Mouse (Mus musculus) limb, embryonic 11.5 days (tissue): ENCODE measurements around the gene Cdk1. TPM values are rescaled to one million over a fixed set of nuclear protein-coding genes. Genes with fewer than 3 reads are reported as not detected.
"Not testable (repeated sequence)": the region's sequence is repeated elsewhere in the genome, so short reads cannot be mapped to it uniquely, and the experiment has no call there.

Source experiments
- ATAC-seq: fragments of 200-750 bp; cut with Nextera tagmentation; 2 replicates; pipeline ENCODE4 v1.8.0; 2017; ENCODE audit warnings: low read depth; ENCODE audit not compliant: insufficient number of reproducible peaks, low FRiP score, low TSS enrichment
- DNase-seq: peaks from one replicate; pipeline ENCODE4 v3.0.0-alpha.2; 2015; ENCODE audit warnings: low spot score
- H3K27ac ChIP-seq: fragments of 300-500 bp; sonication (generic); replicated peaks from 2 replicates; pipeline ENCODE4 v1.5.1; 2014; ENCODE audit warnings: low read depth, mild to moderate bottlenecking, low read length
- H3K27me3 ChIP-seq: fragments of 300-500 bp; sonication (generic); 2 replicates; pipeline ENCODE4 v1.6.1; 2014; ENCODE audit warnings: mild to moderate bottlenecking, low read length, mixed read lengths; ENCODE audit not compliant: control insufficient read depth, insufficient read depth
- H3K36me3 ChIP-seq: fragments of 300-500 bp; sonication (generic); 2 replicates; pipeline ENCODE4 v1.6.1; 2014; ENCODE audit warnings: mild to moderate bottlenecking, low read length, moderate library complexity, mixed read lengths; ENCODE audit not compliant: control insufficient read depth, insufficient read depth
- H3K4me1 ChIP-seq: fragments of 300-500 bp; sonication (generic); 2 replicates; pipeline ENCODE4 v1.6.1; 2014; ENCODE audit warnings: low read length, mixed read lengths; ENCODE audit not compliant: control insufficient read depth, insufficient read depth
- H3K4me2 ChIP-seq: fragments of 300-500 bp; sonication (generic); 2 replicates; pipeline ENCODE4 v1.6.1; 2014; ENCODE audit warnings: low read depth, mild to moderate bottlenecking, moderate library complexity; ENCODE audit not compliant: severe bottlenecking
- H3K4me3 ChIP-seq: fragments of 300-500 bp; sonication (generic); 2 replicates; pipeline ENCODE4 v1.5.1; 2014; ENCODE audit warnings: low read depth, low read length
- H3K9ac ChIP-seq: fragments of 300-500 bp; sonication (generic); 2 replicates; pipeline ENCODE4 v1.6.1; 2014; ENCODE audit warnings: mild to moderate bottlenecking, low read length
- H3K9me3 ChIP-seq: fragments of 300-500 bp; sonication (generic); 2 replicates; pipeline ENCODE4 v1.6.1; 2016; ENCODE audit warnings: low read length; ENCODE audit not compliant: control insufficient read depth
- WGBS: fragments of 180-500 bp; shearing (Covaris S2); extraction: QIAGEN DNeasy Blood & Tissue Kit; methylation state at CpG from one replicate; pipeline ENCODE4 v1.1.7; 2014; 5-methylcytosine and 5-hydroxymethylcytosine counted together
- polyA plus RNA-seq: library from polyadenylated mRNA; unstranded; fragments of >200 nt; fragmentation: Nextera tagmentation; extraction: Ambion mirVana; gene quantifications from 2 replicates; pipeline ENCODE4 v1.2.1, GENCODE M21; 2014

The Cdk1 gene
- polyA plus RNA-seq, 1 experiment from 2014 or later = 536 TPM

GRCm38 (mm10) chr10:69359666-69360065 lies 6.9 kb upstream of the Cdk1 start:
- H3K4me3 ChIP-seq = no peak overlapping the region
- no peaks in the 10 kb centered on the region for H3K4me1 ChIP-seq
- no peaks in the 10 kb centered on the region for H3K36me3 ChIP-seq
- DNase-seq (no peak), ATAC-seq (no peak)
- no peak overlapping the region for H3K27ac ChIP-seq
- no peak overlapping the region for H3K4me2 ChIP-seq
- no peaks in the 10 kb centered on the region for H3K27me3 ChIP-seq
- H3K9me3 ChIP-seq = no peaks in the 10 kb centered on the region
- WGBS = 86% methylated on average over 1 of the region's 1 CpGs
- no peak overlapping the region for H3K9ac ChIP-seq

- not testable (repeated sequence) for H3K9me3 ChIP-seq, H3K27me3 ChIP-seq, H3K4me2 ChIP-seq, DNase-seq, H3K27ac ChIP-seq, H3K9ac ChIP-seq
- Histone ChIP-seq H3K4me3 (peak overlapping the region; percentile 97), H3K36me3 (peaks cover 19% of the 10 kb centered on the region), H3K4me1 (peaks cover 22% of the 10 kb centered on the region; the same call in 1 of the 2 replicates)
- peak; percentile 29; the same call in 1 of the 2 replicates for ATAC-seq
- WGBS = 37% methylated on average over 5 of the region's 5 CpGs
These were observed 345 bp upstream of the Cdk1 start for GRCm38 (mm10) chr10:69353086-69353479.

- peak overlapping the region; percentile 97 for H3K9ac ChIP-seq
- no peak for DNase-seq
- H3K9me3 ChIP-seq = no peaks in the 10 kb centered on the region
- peaks cover 23% of the 10 kb centered on the region for H3K36me3 ChIP-seq
- H3K27ac ChIP-seq = no peak overlapping the region
- peaks cover 22% of the 10 kb centered on the region; the same call in 1 of the 2 replicates for H3K4me1 ChIP-seq
- under 1% methylated on average over 11 of the region's 11 CpGs for WGBS
- H3K4me2 ChIP-seq = peak overlapping the region; percentile 73
- H3K27me3 ChIP-seq = no peaks in the 10 kb centered on the region
- ATAC-seq = no peak
- peak overlapping the region; percentile 97 for H3K4me3 ChIP-seq
These were observed 911 bp downstream of the Cdk1 start for GRCm38 (mm10) chr10:69351842-69352211.

- WGBS = 26% methylated on average over 12 of the region's 12 CpGs
- ATAC-seq = no peak
- Histone ChIP-seq H3K4me1 (peaks cover 22% of the 10 kb centered on the region; the same call in 1 of the 2 replicates), H3K27ac (no peak overlapping the region), H3K4me3 (peak overlapping the region; percentile 97), H3K9me3 (no peaks in the 10 kb centered on the region), H3K4me2 (peak overlapping the region; percentile 73), H3K27me3 (no peaks in the 10 kb centered on the region), H3K9ac (peak overlapping the region; percentile 97), H3K36me3 (peaks cover 27% of the 10 kb centered on the region)
- peak; percentile 44 for DNase-seq
These were observed 1.5 kb downstream of the Cdk1 start for GRCm38 (mm10) chr10:69351071-69351841.

- H3K36me3 ChIP-seq = peaks cover 43% of the 10 kb centered on the region
- WGBS = 63% methylated on average over 8 of the region's 8 CpGs
- peaks cover 22% of the 10 kb centered on the region; the same call in 1 of the 2 replicates for H3K4me1 ChIP-seq
- no peak for DNase-seq
- no peak overlapping the region for H3K9ac ChIP-seq
- no peak overlapping the region for H3K4me3 ChIP-seq
- no peaks in the 10 kb centered on the region for H3K9me3 ChIP-seq
- no peaks in the 10 kb centered on the region for H3K27me3 ChIP-seq
- no peak overlapping the region for H3K4me2 ChIP-seq
- ATAC-seq = no peak
- H3K27ac ChIP-seq = no peak overlapping the region
These were observed 4.5 kb downstream of the Cdk1 start for GRCm38 (mm10) chr10:69348206-69348605.

- WGBS = 95% methylated on average over 9 of the region's 9 CpGs
- ATAC-seq (no peak), DNase-seq (no peak)
- Histone ChIP-seq H3K4me1 (no peaks in the 10 kb centered on the region), H3K4me3 (no peak overlapping the region), H3K27ac (no peak overlapping the region), H3K36me3 (peaks cover 55% of the 10 kb centered on the region), H3K9me3 (no peaks in the 10 kb centered on the region), H3K9ac (no peak overlapping the region), H3K4me2 (no peak overlapping the region), H3K27me3 (no peaks in the 10 kb centered on the region)
These were observed 10.4 kb downstream of the Cdk1 start for GRCm38 (mm10) chr10:69342328-69342727.

GRCm38 (mm10) chr10:69341570-69342227 lies 11.0 kb downstream of the Cdk1 start:
- H3K36me3 ChIP-seq = peaks cover 58% of the 10 kb centered on the region
- no peaks in the 10 kb centered on the region for H3K9me3 ChIP-seq
- DNase-seq (no peak), ATAC-seq (no peak)
- H3K27me3 ChIP-seq = no peaks in the 10 kb centered on the region
- no peaks in the 10 kb centered on the region for H3K4me1 ChIP-seq
- H3K4me2 ChIP-seq = no peak overlapping the region
- H3K9ac ChIP-seq = no peak overlapping the region
- 79% methylated on average over 6 of the region's 6 CpGs for WGBS
- no peak overlapping the region for H3K4me3 ChIP-seq
- no peak overlapping the region for H3K27ac ChIP-seq

- ATAC-seq = no peak
- H3K4me1 ChIP-seq = no peaks in the 10 kb centered on the region
- no peak for DNase-seq
- H3K27me3 ChIP-seq = no peaks in the 10 kb centered on the region
- no peak overlapping the region for H3K4me2 ChIP-seq
- no peaks in the 10 kb centered on the region for H3K9me3 ChIP-seq
- 96% methylated on average over 6 of the region's 6 CpGs for WGBS
- no peak overlapping the region for H3K27ac ChIP-seq
- H3K4me3 ChIP-seq = no peak overlapping the region
- H3K9ac ChIP-seq = no peak overlapping the region
- peaks cover 55% of the 10 kb centered on the region for H3K36me3 ChIP-seq
These were observed 12.7 kb downstream of the Cdk1 start for GRCm38 (mm10) chr10:69340001-69340400.
